Mouse (Mus musculus): ENCODE measurements at regions not wholly inside any gene's neighbourhood (a gene's known extent, or its start where the extent isn't known, plus 50 kb on each side); places are given as distances from the start of the nearest gene placed in this dataset.

DNA sequence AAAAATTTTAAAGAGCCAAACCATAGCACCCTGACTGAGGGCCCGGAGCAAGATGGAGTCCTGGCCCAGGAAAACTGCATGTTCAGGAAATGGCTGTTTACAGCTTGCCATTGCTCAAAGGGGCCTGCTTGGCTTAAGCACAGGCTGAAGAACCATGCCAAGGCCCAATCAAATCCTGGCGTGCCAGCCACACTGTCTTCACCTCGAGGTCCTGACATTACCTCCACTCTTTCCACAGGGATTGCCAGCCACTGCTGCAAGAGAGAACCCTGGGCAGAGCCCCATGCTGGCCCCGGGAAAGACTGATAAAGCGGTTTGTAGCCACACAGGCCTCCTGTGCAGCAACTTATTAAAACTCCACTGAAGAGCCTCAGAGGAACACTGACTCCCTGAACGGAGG is 199.6 kb downstream of the Cog6 start:
- no peak for TF ChIP-seq EP300 (IDR thresholded peaks at IDR 0.05; ENCODE audit: low read depth)
- TF ChIP-seq CTCF (IDR thresholded peaks at IDR 0.05; ENCODE audit: low read depth), result no peak
